Mouse (Mus musculus): ENCODE measurements around the gene Osbpl3. TPM values are rescaled to one million over a fixed set of nuclear protein-coding genes. Genes with fewer than 3 reads are reported as not detected.

Gene Osbpl3
- total and polyA plus RNA-seq, 3 experiments, result 0.16 TPM; not detected in 2

GRCm38 (mm10) chr6:50464690-50465485 lies 8.9 kb upstream of the Osbpl3 start:
- TF ChIP-seq POLR2AphosphoS5 (IDR thresholded peaks at IDR 0.05; ENCODE audit: insufficient replicate concordance, low read depth, low read length), result no peak
- no peak for TF ChIP-seq GATA2 (IDR thresholded peaks at IDR 0.05; ENCODE audit: borderline replicate concordance, low read depth, low read length)
- TF ChIP-seq TAL1 (conservative IDR thresholded peaks at IDR 0.05; ENCODE audit: low read depth, low read length), result no peak
- no peak for TF ChIP-seq GATA1 (IDR thresholded peaks at IDR 0.05; ENCODE audit: borderline replicate concordance, low read length)
- H3K27me3 ChIP-seq (ENCODE audit: insufficient read depth, low read length), result peaks cover 3% of the 10 kb centered on the region; the same call in 1 of the 2 replicates
- H3K36me3 ChIP-seq (replicated peaks), result no peaks in the 10 kb centered on the region
- DNase-seq (ENCODE audit: low spot score) (no peak), ATAC-seq (ENCODE audit: extremely low read depth, insufficient number of reproducible peaks, low FRiP score, poor library complexity, severe bottlenecking) (no peak)
- no peaks in the 10 kb centered on the region for H3K9me3 ChIP-seq (replicated peaks)
- no peaks in the 10 kb centered on the region for H3K4me1 ChIP-seq (ENCODE audit: insufficient read depth, low read depth, low read length)
- no peak overlapping the region for H3K4me3 ChIP-seq (ENCODE audit: low read depth, low read length)

- peaks cover 3% of the 10 kb centered on the region for H3K27me3 ChIP-seq (ENCODE audit: insufficient read depth, low read length)
- DNase-seq (ENCODE audit: low spot score) (no peak), ATAC-seq (ENCODE audit: extremely low read depth, insufficient number of reproducible peaks, low FRiP score, poor library complexity, severe bottlenecking) (no peak)
- no peaks in the 10 kb centered on the region for H3K9me3 ChIP-seq (replicated peaks)
- no peaks in the 10 kb centered on the region for H3K4me1 ChIP-seq (ENCODE audit: insufficient read depth, low read depth, low read length)
- H3K4me3 ChIP-seq (ENCODE audit: low read depth, low read length), result no peak overlapping the region
- TF ChIP-seq POLR2AphosphoS5 (IDR thresholded peaks at IDR 0.05; ENCODE audit: insufficient replicate concordance, low read depth, low read length), result no peak
- no peak for TF ChIP-seq CTCF (IDR thresholded peaks at IDR 0.05; ENCODE audit: low read depth, low read length)
- TF ChIP-seq TAL1 (conservative IDR thresholded peaks at IDR 0.05; ENCODE audit: low read depth, low read length), result no peak
- TF ChIP-seq GATA2 (IDR thresholded peaks at IDR 0.05; ENCODE audit: borderline replicate concordance, low read depth, low read length), result no peak
- TF ChIP-seq GATA1 (IDR thresholded peaks at IDR 0.05; ENCODE audit: borderline replicate concordance, low read length), result no peak
- H3K36me3 ChIP-seq (replicated peaks), result no peaks in the 10 kb centered on the region
Measured at GRCm38 (mm10) chr6:50462026-50462425, 6.0 kb upstream of the Osbpl3 start.

- TF ChIP-seq POLR2AphosphoS5 (IDR thresholded peaks at IDR 0.05; ENCODE audit: insufficient replicate concordance, low read depth, low read length) (no peak), GATA1 (IDR thresholded peaks at IDR 0.05; ENCODE audit: borderline replicate concordance, low read length) (no peak), CTCF (IDR thresholded peaks at IDR 0.05; ENCODE audit: low read depth, low read length) (no peak), TAL1 (conservative IDR thresholded peaks at IDR 0.05; ENCODE audit: low read depth, low read length) (no peak), GATA2 (IDR thresholded peaks at IDR 0.05; ENCODE audit: borderline replicate concordance, low read depth, low read length) (no peak)
- Histone ChIP-seq H3K36me3 (replicated peaks) (no peaks in the 10 kb centered on the region), H3K4me3 (ENCODE audit: low read depth, low read length) (no peak overlapping the region), H3K27me3 (ENCODE audit: insufficient read depth, low read length) (peaks cover 6% of the 10 kb centered on the region), H3K9me3 (replicated peaks) (no peaks in the 10 kb centered on the region), H3K4me1 (ENCODE audit: insufficient read depth, low read depth, low read length) (no peaks in the 10 kb centered on the region)
- DNase-seq (ENCODE audit: low spot score) (no peak), ATAC-seq (ENCODE audit: extremely low read depth, insufficient number of reproducible peaks, low FRiP score, poor library complexity, severe bottlenecking) (no peak)
Measured at GRCm38 (mm10) chr6:50461585-50461984, 5.6 kb upstream of the Osbpl3 start.

DNA sequence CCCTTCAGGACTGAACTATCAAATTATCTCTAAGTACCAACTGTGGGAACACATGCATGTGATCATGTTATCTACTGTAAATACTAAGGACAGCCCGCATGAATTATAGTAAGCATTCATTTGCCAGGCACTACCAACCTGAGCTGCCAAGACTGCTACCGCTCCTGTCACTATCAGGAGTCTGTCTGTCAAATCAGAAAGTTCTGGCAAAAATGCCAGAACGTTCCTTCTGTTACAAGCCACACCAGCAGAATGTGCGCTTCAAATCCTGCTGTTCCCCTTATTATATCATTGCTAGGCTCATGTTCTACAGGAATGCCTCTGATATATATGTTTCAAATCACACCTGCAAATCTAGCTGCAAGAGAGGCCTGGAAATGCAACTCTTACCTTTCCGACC lies 4.6 kb upstream of the Osbpl3 start:
- no peak overlapping the region for H3K4me3 ChIP-seq (ENCODE audit: low read depth, low read length)
- no peaks in the 10 kb centered on the region for H3K9me3 ChIP-seq (replicated peaks)
- no peak for TF ChIP-seq GATA1 (IDR thresholded peaks at IDR 0.05; ENCODE audit: borderline replicate concordance, low read length)
- no peak for TF ChIP-seq GATA2 (IDR thresholded peaks at IDR 0.05; ENCODE audit: borderline replicate concordance, low read depth, low read length)
- no peak for TF ChIP-seq TAL1 (conservative IDR thresholded peaks at IDR 0.05; ENCODE audit: low read depth, low read length)
- TF ChIP-seq POLR2AphosphoS5 (IDR thresholded peaks at IDR 0.05; ENCODE audit: insufficient replicate concordance, low read depth, low read length), result no peak
- TF ChIP-seq CTCF (IDR thresholded peaks at IDR 0.05; ENCODE audit: low read depth, low read length), result no peak
- DNase-seq (ENCODE audit: low spot score) (no peak), ATAC-seq (ENCODE audit: extremely low read depth, insufficient number of reproducible peaks, low FRiP score, poor library complexity, severe bottlenecking) (no peak)
- H3K27me3 ChIP-seq (ENCODE audit: insufficient read depth, low read length), result peaks cover 13% of the 10 kb centered on the region
- H3K36me3 ChIP-seq (replicated peaks), result no peaks in the 10 kb centered on the region
- no peaks in the 10 kb centered on the region for H3K4me1 ChIP-seq (ENCODE audit: insufficient read depth, low read depth, low read length)

- no peak for DNase-seq (ENCODE audit: low spot score)
- no peak for ATAC-seq (ENCODE audit: extremely low read depth, insufficient number of reproducible peaks, low FRiP score, poor library complexity, severe bottlenecking)
- TF ChIP-seq TAL1 (conservative IDR thresholded peaks at IDR 0.05; ENCODE audit: low read depth, low read length) (no peak), CTCF (IDR thresholded peaks at IDR 0.05; ENCODE audit: low read depth, low read length) (no peak), GATA2 (IDR thresholded peaks at IDR 0.05; ENCODE audit: borderline replicate concordance, low read depth, low read length) (no peak), POLR2AphosphoS5 (IDR thresholded peaks at IDR 0.05; ENCODE audit: insufficient replicate concordance, low read depth, low read length) (no peak), GATA1 (IDR thresholded peaks at IDR 0.05; ENCODE audit: borderline replicate concordance, low read length) (no peak)
- Histone ChIP-seq H3K27me3 (ENCODE audit: insufficient read depth, low read length) (peaks cover 17% of the 10 kb centered on the region), H3K36me3 (replicated peaks) (no peaks in the 10 kb centered on the region), H3K4me1 (ENCODE audit: insufficient read depth, low read depth, low read length) (no peaks in the 10 kb centered on the region), H3K4me3 (ENCODE audit: low read depth, low read length) (no peak overlapping the region), H3K9me3 (replicated peaks) (no peaks in the 10 kb centered on the region)
Measured at GRCm38 (mm10) chr6:50460246-50460645, 4.2 kb upstream of the Osbpl3 start.

- DNase-seq (ENCODE audit: low spot score) (no peak), ATAC-seq (ENCODE audit: extremely low read depth, insufficient number of reproducible peaks, low FRiP score, poor library complexity, severe bottlenecking) (no peak)
- TF ChIP-seq GATA2 (IDR thresholded peaks at IDR 0.05; ENCODE audit: borderline replicate concordance, low read depth, low read length) (no peak), CTCF (IDR thresholded peaks at IDR 0.05; ENCODE audit: low read depth, low read length) (no peak), TAL1 (conservative IDR thresholded peaks at IDR 0.05; ENCODE audit: low read depth, low read length) (no peak), POLR2AphosphoS5 (IDR thresholded peaks at IDR 0.05; ENCODE audit: insufficient replicate concordance, low read depth, low read length) (no peak), GATA1 (IDR thresholded peaks at IDR 0.05; ENCODE audit: borderline replicate concordance, low read length) (no peak)
- no peak overlapping the region for H3K4me3 ChIP-seq (ENCODE audit: low read depth, low read length)
- H3K4me1 ChIP-seq (ENCODE audit: insufficient read depth, low read depth, low read length), result no peaks in the 10 kb centered on the region
- no peaks in the 10 kb centered on the region for H3K36me3 ChIP-seq (replicated peaks)
- H3K9me3 ChIP-seq (replicated peaks), result no peaks in the 10 kb centered on the region
- peaks cover 25% of the 10 kb centered on the region for H3K27me3 ChIP-seq (ENCODE audit: insufficient read depth, low read length)
Measured at GRCm38 (mm10) chr6:50459271-50459670, 3.3 kb upstream of the Osbpl3 start.
